ENCODE assay signal across 17 mouse cellular contexts in genomic region chr11:71517377-71517776, GRCm38 (mm10).
A peak's percentile ranks its signal among the peaks of the same experiment; 100 is the strongest.
DNase-seq lines count a peak whose midpoint lies in the region; ATAC-seq and TF ChIP-seq lines count a peak whose summit lies in the region.
"Had no signal": no experiment of that assay in that cellular context is flagged by ENCODE, and none has a peak within 500 bp of the region (broad histone marks: within the 10 kb centered on the region; RNA-seq: fewer than 3 reads in every experiment).

No protein-coding gene starts in this region.

- no peaks in the 10 kb centered on the region for H3K9me3 ChIP-seq in hindbrain, embryonic 12.5 days (replicated peaks)
- no peaks in the 10 kb centered on the region for H3K9me3 ChIP-seq in hindbrain, postnatal 0 days (ENCODE audit: low read length)
- no peaks in the 10 kb centered on the region for H3K9me3 ChIP-seq in embryonic facial prominence, embryonic 11.5 days (replicated peaks; ENCODE audit: control insufficient read depth, low read length)
- H3K9me3 ChIP-seq in kidney, embryonic 14.5 days (ENCODE audit: control insufficient read depth, low read length), result no peaks in the 10 kb centered on the region
- H3K9me3 ChIP-seq: lung, embryonic 15.5 days; megakaryocyte, embryonic 14.5 days; neural tube, embryonic 13.5 days had no signal

- H3K4me3 ChIP-seq in hindbrain, embryonic 12.5 days, result no peak overlapping the region
- H3K4me3 ChIP-seq in hindbrain, postnatal 0 days (ENCODE audit: low read length), result no peak overlapping the region
- no peak overlapping the region for H3K4me3 ChIP-seq in embryonic facial prominence, embryonic 11.5 days (ENCODE audit: low read depth, low read length)
- H3K4me3 ChIP-seq in kidney, embryonic 14.5 days (ENCODE audit: low read length), result no peak overlapping the region
- H3K4me3 ChIP-seq: heart, adult 2 months; lung, embryonic 15.5 days; megakaryocyte, embryonic 14.5 days; neural tube, embryonic 13.5 days had no signal

- no peak overlapping the region; the same call in 1 of the 2 replicates for H3K9ac ChIP-seq in hindbrain, embryonic 12.5 days
- no peak overlapping the region for H3K9ac ChIP-seq in hindbrain, postnatal 0 days (replicated peaks; ENCODE audit: low read length)
- H3K9ac ChIP-seq in embryonic facial prominence, embryonic 11.5 days (replicated peaks; ENCODE audit: low read length), result no peak overlapping the region
- H3K9ac ChIP-seq in kidney, embryonic 14.5 days (ENCODE audit: low read depth, low read length), result no peak overlapping the region
- H3K9ac ChIP-seq: lung, embryonic 15.5 days; neural tube, embryonic 13.5 days had no signal

- no peak for DNase-seq in hindbrain, postnatal 0 days (ENCODE audit: low spot score)
- peak; percentile 32 for DNase-seq in embryonic facial prominence, embryonic 11.5 days (ENCODE audit: low spot score)
- DNase-seq in forelimb bud, embryonic 11.5 days (ENCODE audit: low read depth, low spot score), result peak; percentile 54
- DNase-seq in retina, embryonic 14.5 days (ENCODE audit: low spot score), result peak; percentile 70
- DNase-seq in gastrocnemius, adult 8-10 months (ENCODE audit: low spot score in 2 of 2), result no peak
- DNase-seq in layer of hippocampus, adult 8-10 months (ENCODE audit: low spot score in 2 of 2), result no peak
- DNase-seq: adrenal gland, adult 2 months; cerebellum, postnatal 10 days; heart, adult 2 months; heart, postnatal 14 days; kidney, postnatal 36 days had no signal

- TF ChIP-seq CTCF in hindbrain, postnatal 0 days (IDR thresholded peaks at IDR 0.05; ENCODE audit: low read depth), result no peak

- no peaks in the 10 kb centered on the region for H3K27me3 ChIP-seq in hindbrain, embryonic 12.5 days
- H3K27me3 ChIP-seq in hindbrain, postnatal 0 days (ENCODE audit: insufficient read depth, low read length), result no peaks in the 10 kb centered on the region
- no peaks in the 10 kb centered on the region for H3K27me3 ChIP-seq in embryonic facial prominence, embryonic 11.5 days (ENCODE audit: control insufficient read depth, insufficient read depth, low read length)
- H3K27me3 ChIP-seq in kidney, embryonic 14.5 days (ENCODE audit: control insufficient read depth, insufficient read depth, low read length), result no peaks in the 10 kb centered on the region
- H3K27me3 ChIP-seq: lung, embryonic 15.5 days; neural tube, embryonic 13.5 days had no signal

- H3K4me2 ChIP-seq in hindbrain, embryonic 12.5 days (replicated peaks), result no peak overlapping the region
- no peak overlapping the region for H3K4me2 ChIP-seq in hindbrain, postnatal 0 days (ENCODE audit: low read depth, low read length)
- H3K4me2 ChIP-seq in embryonic facial prominence, embryonic 11.5 days (ENCODE audit: low read depth, low read length), result no peak overlapping the region
- H3K4me2 ChIP-seq in kidney, embryonic 14.5 days (replicated peaks; ENCODE audit: low read depth, low read length), result no peak overlapping the region
- H3K4me2 ChIP-seq: lung, embryonic 15.5 days; neural tube, embryonic 13.5 days had no signal

- peak overlapping the region; percentile 52; the same call in 1 of the 2 replicates for H3K27ac ChIP-seq in hindbrain, embryonic 12.5 days
- no peak overlapping the region for H3K27ac ChIP-seq in hindbrain, postnatal 0 days
- H3K27ac ChIP-seq in embryonic facial prominence, embryonic 11.5 days (replicated peaks; ENCODE audit: low read depth, low read length), result no peak overlapping the region
- H3K27ac ChIP-seq in kidney, embryonic 14.5 days (ENCODE audit: low read depth, low read length), result no peak overlapping the region
- H3K27ac ChIP-seq: heart, adult 2 months; lung, embryonic 15.5 days; neural tube, embryonic 13.5 days had no signal

- 16% methylated on average over 5 of the region's 5 CpGs for WGBS in hindbrain, embryonic 12.5 days
- WGBS in hindbrain, postnatal 0 days, result 27% methylated on average over 5 of the region's 5 CpGs
- 14% methylated on average over 5 of the region's 5 CpGs for WGBS in embryonic facial prominence, embryonic 11.5 days
- WGBS in kidney, embryonic 14.5 days, result 29% methylated on average over 5 of the region's 5 CpGs

- ATAC-seq in hindbrain, embryonic 12.5 days (ENCODE audit: low FRiP score), result peak; percentile 61
- ATAC-seq in hindbrain, postnatal 0 days, result no peak
- peak; percentile 55 for ATAC-seq in embryonic facial prominence, embryonic 11.5 days (replicated peaks; ENCODE audit: insufficient number of reproducible peaks, low FRiP score, low TSS enrichment, low read depth)
- no peak for ATAC-seq in kidney, embryonic 14.5 days (ENCODE audit: low FRiP score, low TSS enrichment)
- ATAC-seq: intestine, postnatal 0 days had no signal

- peaks cover 23% of the 10 kb centered on the region for H3K4me1 ChIP-seq in hindbrain, embryonic 12.5 days
- H3K4me1 ChIP-seq in hindbrain, postnatal 0 days (ENCODE audit: insufficient read depth, low read length), result no peaks in the 10 kb centered on the region
- H3K4me1 ChIP-seq in embryonic facial prominence, embryonic 11.5 days (ENCODE audit: control insufficient read depth, insufficient read depth, low read length), result no peaks in the 10 kb centered on the region
- H3K4me1 ChIP-seq in kidney, embryonic 14.5 days (ENCODE audit: control insufficient read depth, insufficient read depth, low read length), result peaks cover 13% of the 10 kb centered on the region
- H3K4me1 ChIP-seq: lung, embryonic 15.5 days; megakaryocyte, embryonic 14.5 days had no signal

- H3K36me3 ChIP-seq in hindbrain, embryonic 12.5 days, result no peaks in the 10 kb centered on the region
- H3K36me3 ChIP-seq in hindbrain, postnatal 0 days (ENCODE audit: insufficient read depth, low read length), result no peaks in the 10 kb centered on the region
- H3K36me3 ChIP-seq in embryonic facial prominence, embryonic 11.5 days (replicated peaks; ENCODE audit: control insufficient read depth, insufficient read depth, low read depth, low read length), result no peaks in the 10 kb centered on the region
- no peaks in the 10 kb centered on the region for H3K36me3 ChIP-seq in kidney, embryonic 14.5 days (ENCODE audit: control insufficient read depth, insufficient read depth, low read length)
- H3K36me3 ChIP-seq: lung, embryonic 15.5 days; neural tube, embryonic 13.5 days had no signal

Comparison
In these comparisons a context has a peak if more than half of its experiments do, and no peak if none do; other contexts are left out.
1. ATAC-seq: peak in hindbrain, embryonic 12.5 days (single experiment) and embryonic facial prominence, embryonic 11.5 days (single experiment); none in hindbrain, postnatal 0 days (single experiment) and kidney, embryonic 14.5 days (single experiment).
2. DNase-seq: peak in embryonic facial prominence, embryonic 11.5 days (single experiment), forelimb bud, embryonic 11.5 days (single experiment) and retina, embryonic 14.5 days (single experiment); none in hindbrain, postnatal 0 days (single experiment), gastrocnemius, adult 8-10 months (0 of 2) and layer of hippocampus, adult 8-10 months (0 of 2).